Mouse (Mus musculus): Measurements from ENCODE around the gene Azin2. TPM values are rescaled to one million over a fixed set of nuclear protein-coding genes. Genes with fewer than 3 reads are reported as not detected.

Gene Azin2
- total RNA-seq, 2 experiments from 2014 or later, result 2.3 to 3.5 TPM

DNA sequence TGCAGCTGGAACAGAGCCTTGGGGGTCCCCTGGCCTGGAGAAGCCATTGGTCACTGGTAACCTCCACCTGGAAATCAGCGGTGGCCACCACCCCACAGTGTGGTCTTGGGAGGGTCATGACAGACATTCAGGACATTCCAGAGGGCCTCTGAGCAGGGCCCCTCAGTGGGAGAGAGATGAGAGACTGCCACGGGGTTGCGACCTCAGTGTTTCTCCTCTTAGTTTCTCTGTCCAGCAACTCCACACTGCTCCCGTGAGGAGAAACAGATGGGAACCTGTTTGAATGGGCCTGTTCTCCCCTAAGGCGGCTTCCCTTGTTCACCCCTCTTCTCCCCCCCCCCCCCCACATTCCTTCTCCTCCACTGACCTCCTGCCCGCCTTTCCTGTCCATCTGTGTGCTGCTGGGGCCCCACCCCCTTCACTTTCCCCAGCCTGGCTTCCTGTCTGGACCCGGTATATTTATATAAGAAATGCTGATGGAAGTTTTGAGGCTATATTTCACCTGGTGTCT is 64.3 kb downstream of the Azin2 start:
- peak in 1 of 2 experiments; percentile 55 for DNase-seq

GRCm38 (mm10) chr4:128896667-128897066 is 65.6 kb downstream of the Azin2 start:
- DNase-seq, result no peak

- DNase-seq, result no peak
Observed at GRCm38 (mm10) chr4:128895841-128896240, 66.4 kb downstream of the Azin2 start.

DNA sequence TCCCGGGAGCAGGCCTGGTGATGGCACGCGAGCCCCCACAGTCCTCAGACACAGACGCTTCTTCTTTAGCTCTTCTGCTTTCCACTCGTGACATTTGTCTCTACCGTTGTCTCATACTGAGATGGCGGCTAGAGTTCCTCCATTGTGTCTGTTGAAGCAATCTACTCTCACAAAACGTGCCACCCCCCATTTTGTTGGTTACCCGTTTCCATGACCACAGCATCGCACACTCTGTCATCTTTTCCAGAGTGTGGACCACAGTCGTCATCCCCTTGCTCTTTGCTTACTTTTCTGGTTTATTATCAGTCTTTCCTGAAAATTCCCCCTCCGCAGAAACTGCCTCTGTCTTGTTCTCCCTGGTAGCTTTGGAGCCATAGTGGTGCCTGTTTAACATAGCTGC is 68.1 kb downstream of the Azin2 start:
- DNase-seq, result no peak

- DNase-seq, result no peak
Observed at GRCm38 (mm10) chr4:128892188-128892587, 70.1 kb downstream of the Azin2 start.

DNA sequence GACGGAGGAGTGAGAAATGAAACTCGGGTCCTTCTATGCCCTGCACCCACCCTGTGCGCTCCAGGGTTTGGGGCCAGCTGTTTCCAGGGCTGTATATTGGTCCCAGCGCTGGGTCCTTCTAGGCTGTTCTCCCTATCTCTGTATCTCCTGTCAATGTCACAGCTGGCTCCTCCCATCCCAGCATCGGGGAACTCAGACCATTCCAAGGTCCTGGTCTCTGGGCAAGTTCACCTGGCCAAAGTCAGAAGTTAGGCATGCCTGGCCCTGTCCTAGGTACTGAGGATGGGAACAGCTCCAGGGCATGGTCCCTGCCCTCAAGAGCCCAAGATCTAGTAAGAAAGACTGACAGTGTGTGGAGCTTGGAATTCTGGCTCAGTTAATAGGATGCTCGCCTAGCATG is 70.5 kb downstream of the Azin2 start:
- no peak for DNase-seq

DNA sequence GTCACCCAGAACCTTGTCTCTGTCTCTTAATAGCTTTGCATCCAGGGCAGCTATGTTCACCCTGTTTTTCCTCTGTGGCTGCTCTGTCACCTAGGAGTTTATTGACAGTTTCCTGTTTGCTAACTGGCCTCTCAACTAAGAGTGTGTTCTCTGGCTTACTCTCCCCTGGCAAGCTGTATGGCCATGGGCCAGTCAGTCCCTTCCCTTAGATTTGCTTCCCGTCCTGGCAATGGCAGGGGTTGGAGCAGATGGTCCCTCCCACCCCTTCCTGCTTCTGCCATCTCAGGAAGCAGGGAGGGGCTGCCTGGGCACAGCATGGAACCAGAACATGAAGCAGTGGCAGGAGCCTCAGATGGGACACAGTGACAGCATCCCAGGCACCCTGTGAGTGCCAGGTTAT is 71.1 kb downstream of the Azin2 start:
- peak; percentile 55 to 83 for DNase-seq

DNA sequence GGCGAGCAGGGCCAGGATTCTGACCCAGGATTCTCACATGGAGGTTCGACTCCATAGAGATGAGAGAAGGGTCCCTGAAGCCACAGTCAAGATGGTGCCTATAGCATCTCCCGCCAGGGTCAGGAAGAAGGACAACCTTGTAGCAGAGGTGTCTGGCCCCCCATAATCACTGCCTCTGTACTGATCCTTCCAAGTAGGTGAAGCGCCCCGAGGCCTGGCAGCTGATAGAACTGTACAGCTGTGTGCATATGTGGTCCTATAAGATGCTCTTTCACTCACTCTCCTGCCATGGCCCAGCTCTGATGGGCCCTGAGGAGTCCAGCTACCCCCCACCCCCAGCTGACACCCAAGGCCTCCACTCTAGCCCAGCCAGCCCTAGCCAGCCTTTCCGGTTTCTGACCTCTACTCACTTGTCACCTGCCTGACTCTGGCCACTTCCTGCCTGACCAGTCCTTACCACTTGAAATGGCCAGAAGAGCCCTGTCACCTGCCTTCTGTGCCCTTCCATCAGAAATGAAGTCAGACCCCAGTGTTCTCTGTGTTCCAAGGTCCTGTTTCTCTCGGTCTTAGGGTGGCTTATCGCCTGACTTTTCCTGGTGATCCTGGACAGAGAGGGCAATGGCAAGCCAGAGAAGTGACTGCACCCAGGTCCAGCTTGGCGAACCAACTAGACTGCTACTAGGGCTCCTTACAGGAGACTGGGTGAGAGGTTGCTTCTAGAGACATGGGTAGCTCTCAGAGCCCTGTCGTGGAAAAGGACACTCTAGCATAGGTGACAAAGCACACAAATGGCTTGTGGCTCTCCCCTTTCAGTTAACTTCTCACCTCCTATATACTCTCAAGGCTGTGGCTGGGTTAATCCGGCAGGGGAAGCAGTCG is 72.3 kb downstream of the Azin2 start:
- no peak for DNase-seq

- no peak for DNase-seq
Observed at GRCm38 (mm10) chr4:128888436-128888990, 73.7 kb downstream of the Azin2 start.

DNA sequence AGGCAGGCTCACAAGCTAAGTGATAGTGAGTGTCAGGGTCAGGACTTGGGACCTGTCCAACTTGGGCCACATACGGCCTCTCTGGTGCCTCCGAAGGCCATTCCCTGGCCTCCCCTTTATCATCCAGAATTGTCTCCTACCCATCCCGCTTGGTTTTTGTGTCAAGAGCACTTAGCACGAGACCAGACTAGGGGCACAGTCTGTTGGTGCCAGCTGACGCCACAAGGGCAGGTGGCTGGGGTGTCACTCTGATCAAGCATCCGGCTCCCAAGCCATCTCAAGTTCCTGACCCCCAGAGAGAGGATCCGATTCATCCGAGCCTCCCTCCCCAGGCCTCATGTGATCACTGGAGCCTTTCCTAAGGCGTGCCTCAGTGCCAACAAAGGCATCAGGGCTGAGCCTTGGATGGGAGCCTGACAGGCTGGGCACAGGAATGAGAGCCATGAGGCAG is 74.6 kb downstream of the Azin2 start:
- no peak for DNase-seq

- DNase-seq, result no peak
Observed at GRCm38 (mm10) chr4:128887026-128887425, 75.2 kb downstream of the Azin2 start.

GRCm38 (mm10) chr4:128886571-128886970 is 75.7 kb downstream of the Azin2 start:
- DNase-seq, result no peak

GRCm38 (mm10) chr4:128885540-128885939 is 76.7 kb downstream of the Azin2 start:
- no peak for DNase-seq

DNA sequence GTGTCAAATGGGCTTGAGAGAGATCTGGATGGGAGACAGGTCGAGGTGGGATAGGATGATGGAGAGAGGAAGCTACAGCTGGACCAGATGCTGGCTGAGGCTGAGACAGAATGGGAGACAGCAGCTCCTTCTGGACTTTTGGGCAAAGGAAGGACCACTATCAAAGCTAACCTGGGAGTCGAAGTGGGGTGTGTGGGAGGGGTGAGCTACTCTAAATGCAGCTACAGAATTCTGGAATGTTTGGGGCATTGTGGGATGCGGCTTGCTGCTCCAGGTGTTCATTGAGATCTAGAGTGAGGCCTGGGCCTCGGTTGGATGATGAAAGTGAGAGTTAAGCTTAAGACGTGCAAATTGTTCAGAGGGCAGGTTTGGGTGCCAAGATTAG is 77.5 kb downstream of the Azin2 start:
- no peak for DNase-seq

DNA sequence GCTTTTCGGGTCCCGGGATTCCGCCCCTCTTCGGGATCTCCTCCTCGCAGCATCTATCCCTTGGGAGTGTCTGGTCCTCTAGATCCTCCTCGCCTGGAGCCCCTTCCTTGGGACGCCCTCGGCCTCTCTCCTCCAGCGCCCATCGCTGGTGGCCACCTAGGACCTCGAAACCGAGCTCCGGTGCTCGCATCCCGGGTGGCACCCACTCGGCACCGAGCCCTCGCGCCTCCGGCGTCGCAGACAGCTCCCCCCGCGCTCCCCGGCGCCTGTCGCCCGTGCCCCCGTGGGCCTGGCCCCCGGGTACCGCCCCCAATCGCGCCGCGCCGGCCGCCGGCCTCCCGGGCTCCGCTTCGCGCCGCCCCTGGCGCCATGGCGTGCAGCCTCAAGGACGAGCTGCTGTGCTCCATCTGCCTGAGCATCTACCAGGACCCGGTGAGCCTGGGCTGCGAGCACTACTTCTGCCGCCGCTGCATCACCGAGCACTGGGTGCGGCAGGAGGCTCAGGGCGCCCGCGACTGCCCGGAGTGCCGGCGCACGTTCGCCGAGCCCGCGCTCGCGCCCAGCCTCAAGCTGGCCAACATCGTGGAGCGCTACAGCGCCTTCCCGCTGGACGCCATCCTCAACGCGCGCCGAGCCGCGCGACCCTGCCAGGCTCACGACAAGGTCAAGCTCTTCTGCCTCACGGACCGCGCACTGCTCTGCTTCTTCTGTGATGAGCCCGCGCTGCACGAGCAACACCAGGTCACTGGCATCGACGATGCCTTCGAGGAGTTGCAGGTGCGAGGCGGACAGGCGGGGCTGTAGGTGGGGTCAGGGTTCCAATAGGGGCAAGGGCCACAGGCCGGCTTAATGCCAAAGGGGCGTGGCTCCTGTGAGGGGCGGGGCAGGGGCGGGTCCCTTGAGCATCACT is 78.2 kb downstream of the Azin2 start:
- peak; percentile 43 to 55 for DNase-seq

GRCm38 (mm10) chr4:128883379-128883781 is 78.9 kb downstream of the Azin2 start, which contains the start of gene Trim62:
Gene Trim62 (plus strand): TSS chr4:128883580.
- DNase-seq, result peak; percentile 82 to 83

Other genes starting within 250 kb of the Azin2 start
- gene A3galt2, start 207.1 kb downstream of the Azin2 start, total RNA-seq (2021), result under 1 TPM; 0.13 to 0.32 TPM
- 1 to 10 TPM; 9.9 TPM for gene Zfp362, start 156.4 kb downstream of the Azin2 start, total RNA-seq (2021)
- 1 to 10 TPM; 1.1 to 1.3 TPM for gene Trim62, start 78.9 kb downstream of the Azin2 start, total RNA-seq (2021)
- gene Ak2, start 29.5 kb upstream of the Azin2 start, total RNA-seq (2021), result 10 to 100 TPM; 75.7 to 78.3 TPM
- gene Rnf19b, start 95.8 kb upstream of the Azin2 start, total RNA-seq (2021), result 10 to 100 TPM; 27.3 to 28.2 TPM
- not detected for gene Tmem54, start 143.1 kb upstream of the Azin2 start, total RNA-seq (2021)
- gene Hpca, start 159.6 kb upstream of the Azin2 start, total RNA-seq (2021), result under 1 TPM in 1 of 2 experiments, not detected in 1; 0.18 TPM
- gene Fndc5, start 174.6 kb upstream of the Azin2 start, total RNA-seq (2021), result 100 to 1,000 TPM; 312 to 343 TPM
- 1 to 10 TPM; 8.4 to 9.2 TPM for gene S100pbp, start 227.3 kb upstream of the Azin2 start, total RNA-seq (2021)
- 10 to 100 TPM; 25.6 to 33.4 TPM for gene Yars, start 227.3 kb upstream of the Azin2 start, total RNA-seq (2021)